Mouse (Mus musculus): ENCODE data around the gene Braf.

The Braf gene

DNA sequence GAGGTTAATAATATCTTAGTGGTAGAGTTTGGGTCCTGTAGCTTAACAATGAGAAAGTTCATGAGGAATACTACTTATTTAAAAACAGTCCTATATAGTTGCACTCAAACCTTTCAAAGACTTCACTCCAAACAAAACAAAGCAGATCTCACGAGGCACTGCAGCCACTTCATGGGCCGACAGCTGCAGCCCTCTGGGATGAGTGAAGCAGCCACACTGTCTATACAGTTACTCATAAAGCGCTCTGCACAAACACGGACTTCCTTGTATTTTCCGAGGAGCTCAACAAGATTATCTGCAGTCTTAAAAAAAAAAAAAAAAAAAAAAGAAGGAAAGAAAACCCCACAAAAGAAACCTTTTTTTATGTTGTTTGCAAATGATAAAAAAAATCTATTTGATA is 117.9 kb downstream of the Braf start:
- no peak for DNase-seq (ENCODE audit: low read depth, low spot score)

DNA sequence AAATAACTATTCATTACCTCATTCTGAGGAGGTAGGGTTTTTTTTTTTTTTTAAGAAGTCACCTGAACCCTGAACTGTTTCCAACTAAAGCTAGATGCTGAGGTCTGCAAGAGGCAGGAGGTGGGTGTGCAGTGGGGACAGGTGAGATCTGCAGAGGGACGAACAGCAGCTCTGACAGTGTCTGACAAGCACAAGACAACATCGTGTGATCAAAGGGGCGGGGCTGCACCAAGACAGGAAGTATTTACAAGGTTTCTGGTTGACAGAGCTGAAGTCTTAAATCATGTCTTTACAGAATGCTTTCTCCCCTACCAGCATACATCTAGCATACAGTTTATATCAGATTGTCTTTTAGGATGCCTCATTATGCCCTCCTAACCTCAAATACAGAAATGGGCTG is 118.4 kb downstream of the Braf start:
- DNase-seq (ENCODE audit: low read depth, low spot score) = no peak

DNA sequence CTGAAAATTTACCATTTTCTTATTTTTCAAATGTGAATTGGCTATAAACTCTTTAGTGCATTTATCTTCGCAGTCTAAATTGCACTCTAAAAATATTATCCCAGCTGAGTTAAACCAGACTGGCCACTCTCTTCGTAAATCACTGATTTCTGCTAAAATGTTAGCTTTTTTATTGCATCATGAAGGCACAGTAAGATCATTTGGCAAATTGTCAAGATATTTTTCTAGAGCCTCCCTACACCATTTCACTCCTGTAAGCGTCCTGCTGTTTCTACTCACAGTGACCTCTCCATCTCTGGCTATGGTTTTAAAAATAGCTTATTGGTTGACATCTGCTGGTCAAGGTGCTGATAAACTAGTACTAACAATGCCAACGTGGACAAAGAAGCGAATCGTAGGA is 119.2 kb downstream of the Braf start:
- no peak for DNase-seq (ENCODE audit: low read depth, low spot score)

DNA sequence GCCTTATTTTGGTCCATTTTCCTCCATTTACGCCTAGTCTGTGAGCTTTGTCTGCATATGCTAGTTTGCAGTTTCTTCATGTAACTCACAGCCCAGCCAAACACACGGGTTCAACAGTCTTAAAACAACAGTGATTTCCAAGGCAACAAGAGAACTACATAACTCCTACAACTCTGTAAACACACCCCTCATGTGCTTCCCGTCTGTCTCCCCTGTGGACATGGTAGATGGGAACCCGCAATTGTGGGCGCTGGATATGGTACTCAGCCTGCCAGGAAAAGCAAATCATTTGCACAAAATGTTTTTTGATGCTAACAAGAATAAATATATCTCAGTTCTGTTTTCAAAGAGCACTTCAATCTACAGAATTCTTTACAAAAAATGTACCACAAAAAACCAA is 120.7 kb downstream of the Braf start:
- DNase-seq (ENCODE audit: low read depth, low spot score) = no peak

DNA sequence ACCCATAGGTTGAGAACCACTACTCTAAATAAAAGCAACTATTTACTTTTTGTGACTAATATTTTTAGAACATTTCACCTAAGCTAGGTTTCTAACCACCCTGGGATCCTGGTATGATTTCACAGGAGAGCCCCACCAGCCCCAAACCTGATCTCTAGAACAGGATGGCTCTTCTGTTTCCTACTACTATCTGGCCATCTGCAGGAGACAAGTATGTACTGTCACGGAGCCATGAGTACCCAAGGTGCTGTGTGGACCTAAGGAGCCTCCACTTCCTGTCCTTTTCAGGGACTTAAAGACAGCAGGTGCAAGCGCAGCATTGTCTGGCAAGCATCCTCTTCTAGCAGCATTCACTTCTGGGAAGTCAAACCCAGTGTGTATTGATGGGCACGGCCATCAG is 123.4 kb downstream of the Braf start:
- DNase-seq (ENCODE audit: low read depth, low spot score) = no peak

DNA sequence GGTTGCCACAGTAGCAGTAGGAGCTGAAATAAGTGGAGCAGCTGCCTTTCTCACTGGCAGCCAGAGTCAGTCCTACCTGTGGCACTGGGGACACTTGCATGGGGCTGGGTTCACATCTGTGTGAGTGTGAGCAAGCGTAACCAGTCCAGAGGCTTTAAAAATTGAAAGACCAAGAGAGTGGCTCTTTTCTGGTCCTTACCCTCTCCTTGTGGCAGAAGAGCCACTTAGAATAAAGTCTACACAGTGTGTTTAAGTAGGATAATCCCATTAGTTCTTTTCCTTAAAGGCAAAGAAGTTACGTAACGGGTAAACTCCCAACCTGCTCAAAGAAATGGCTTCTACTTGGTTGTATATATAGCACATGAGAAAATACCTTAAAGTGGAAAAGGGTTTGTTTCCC is 124.4 kb downstream of the Braf start:
- no peak for DNase-seq (ENCODE audit: low read depth, low spot score)

DNA sequence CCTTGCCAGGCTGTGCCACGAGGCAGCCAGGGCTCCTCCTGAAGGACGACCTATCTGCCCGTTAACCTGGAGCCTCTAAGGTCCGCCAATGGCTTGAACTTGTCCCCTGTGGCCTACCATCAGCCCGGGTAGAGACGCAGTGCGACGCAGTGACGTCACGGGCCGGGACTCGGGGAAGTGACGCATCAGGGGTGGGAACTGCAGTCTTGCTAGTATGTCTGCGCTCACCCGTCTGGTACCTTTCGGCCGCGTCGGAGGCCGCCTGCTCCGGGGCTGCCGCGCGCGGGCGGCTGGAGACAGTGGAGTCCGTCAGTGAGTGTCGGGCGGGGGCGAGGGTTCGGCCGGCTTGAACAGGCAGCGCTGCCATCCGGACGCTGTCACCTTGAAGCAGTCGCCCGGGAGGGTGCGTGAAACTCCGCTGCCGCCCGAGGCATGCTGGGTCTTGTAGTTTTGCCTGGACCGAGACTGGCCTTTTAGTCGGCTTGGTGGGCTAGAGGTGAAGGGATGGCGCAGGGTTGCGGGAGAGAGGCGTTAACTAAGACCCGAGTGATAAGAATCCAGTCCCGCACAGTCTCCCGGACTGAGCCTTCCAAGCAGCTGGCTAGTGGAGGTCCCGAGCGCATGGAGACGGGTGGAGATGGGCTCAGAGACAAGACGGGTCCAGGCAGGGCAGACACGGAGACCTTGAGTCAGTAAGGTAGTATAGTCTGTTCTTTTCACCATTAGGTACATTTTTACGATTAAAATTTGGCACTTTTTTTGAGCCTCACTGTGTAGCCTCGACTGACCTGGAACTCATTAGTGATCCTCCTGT is 132.7 kb downstream of the Braf start, which contains the start of gene Ndufb2:
Gene Ndufb2 (plus strand): TSS at position 174 of the 814 bp plus-strand sequence.
- DNase-seq (ENCODE audit: low read depth, low spot score) = peak; percentile 94

DNA sequence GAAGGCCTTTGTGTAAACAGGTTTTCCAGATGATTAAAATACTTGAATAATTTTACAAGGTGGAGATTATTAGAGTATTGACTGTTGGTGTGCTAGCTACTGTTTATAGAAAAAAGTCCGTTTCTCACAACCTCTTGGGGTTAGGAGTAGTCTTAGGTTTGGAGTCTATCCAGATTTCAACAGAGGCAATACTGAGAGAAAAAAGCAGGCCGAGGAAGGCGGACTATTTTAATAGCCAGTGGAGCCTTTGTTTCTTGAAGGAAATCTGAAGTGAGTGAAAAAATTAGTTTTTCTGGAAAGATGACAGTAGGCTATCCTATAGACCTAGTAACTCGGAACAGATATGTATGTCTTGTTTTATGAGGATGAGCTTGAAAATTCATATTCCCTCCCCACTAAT is 133.8 kb downstream of the Braf start:
- no peak for DNase-seq (ENCODE audit: low read depth, low spot score)

DNA sequence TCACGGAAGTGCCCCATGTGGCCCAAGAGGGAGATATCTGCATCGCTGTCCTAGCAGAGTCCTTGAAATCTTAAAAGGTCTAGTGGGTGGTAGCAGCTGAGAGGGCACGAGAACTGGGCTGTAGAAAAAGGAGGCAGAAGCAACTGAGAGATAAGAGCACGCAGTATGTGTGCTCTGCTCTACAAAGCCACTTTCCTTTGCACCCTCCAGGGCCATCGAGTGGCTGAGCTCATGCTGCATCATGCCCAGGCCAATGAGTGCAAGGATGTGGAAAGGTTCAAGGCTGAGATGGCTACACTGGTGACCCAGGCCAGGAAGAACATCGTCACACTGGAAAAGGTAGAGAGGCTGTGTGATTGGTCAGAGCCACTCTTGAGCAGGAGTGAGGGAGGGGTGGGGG is 139.7 kb downstream of the Braf start, which contains the start of gene Gm42420:
Gene Gm42420 (plus strand): TSS at position 237 of the 400 bp plus-strand sequence.
- DNase-seq (ENCODE audit: low read depth, low spot score) = no peak

DNA sequence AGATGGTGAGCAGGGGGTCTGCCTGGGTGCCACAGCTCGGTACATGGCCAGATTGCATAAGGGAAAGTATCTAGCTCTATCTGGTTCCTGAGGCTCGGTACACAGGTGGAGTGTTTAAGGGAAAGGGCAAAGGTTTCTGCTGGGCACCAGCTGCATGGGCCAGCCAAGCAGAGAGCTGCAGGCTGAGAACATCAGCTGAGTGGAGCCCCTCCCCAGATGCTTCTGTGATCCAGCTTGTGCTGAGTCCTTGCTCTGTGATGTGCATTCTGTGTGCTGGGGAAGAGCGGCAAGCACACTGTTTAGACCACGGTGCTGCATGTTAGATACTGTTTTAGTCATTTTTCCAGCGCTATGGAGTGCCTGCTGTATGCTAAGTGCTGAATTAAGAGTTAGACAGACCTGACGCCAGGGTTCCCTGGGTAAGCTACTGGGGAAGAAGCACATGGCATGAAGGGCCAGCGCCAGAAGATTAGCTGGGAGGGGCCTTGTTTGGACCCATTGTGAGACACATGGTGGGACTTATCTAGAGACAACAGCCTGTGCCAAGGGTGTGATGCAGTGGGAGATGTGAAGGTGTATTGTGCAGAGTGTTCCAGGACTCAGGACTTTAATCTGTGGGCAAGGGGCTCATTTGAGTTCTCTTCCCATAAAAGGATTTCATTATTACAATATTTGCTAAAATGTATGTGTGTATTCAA is 144.0 kb downstream of the Braf start:
- DNase-seq (ENCODE audit: low read depth, low spot score) = no peak

DNA sequence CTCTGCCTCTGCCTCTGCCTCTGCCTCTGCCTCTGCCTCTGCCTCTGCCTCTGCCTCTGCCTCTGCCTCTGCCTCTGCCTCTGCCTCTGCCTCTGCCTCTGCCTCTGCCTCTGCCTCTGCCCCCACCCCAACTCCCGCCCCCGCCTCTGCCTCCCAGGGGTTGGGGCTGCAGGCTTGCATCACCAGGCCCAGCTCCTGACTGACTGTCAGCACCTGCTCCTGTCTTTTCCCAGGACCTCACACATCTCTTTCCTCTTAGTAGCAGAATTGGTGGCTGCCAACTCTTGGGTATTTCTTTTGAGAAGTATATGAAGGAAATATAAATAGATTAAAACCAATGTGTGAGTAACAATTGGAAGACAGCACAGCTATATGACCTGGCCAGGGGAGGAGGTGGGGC is 144.7 kb downstream of the Braf start:
- DNase-seq (ENCODE audit: low read depth, low spot score) = no peak

DNA sequence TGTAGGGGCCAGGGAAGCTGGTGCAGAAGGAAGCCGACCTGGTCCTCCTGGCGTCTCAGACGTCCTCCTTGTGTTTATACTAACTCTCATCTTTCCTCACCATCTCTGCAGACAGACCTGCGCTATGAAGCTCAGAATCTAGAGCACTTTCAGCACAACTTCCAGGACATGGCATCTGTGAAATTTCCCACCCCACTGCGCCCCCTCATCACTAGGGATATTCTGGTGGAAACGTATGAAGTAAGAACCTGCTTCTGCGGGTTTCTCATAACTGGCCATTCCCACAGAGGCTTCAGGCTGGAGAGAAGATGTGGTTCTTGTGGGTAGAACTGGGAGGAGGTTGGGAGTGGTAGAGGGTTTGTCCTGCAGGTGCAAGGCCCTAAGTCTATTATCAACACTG is 145.7 kb downstream of the Braf start:
- no peak for DNase-seq (ENCODE audit: low read depth, low spot score)

DNA sequence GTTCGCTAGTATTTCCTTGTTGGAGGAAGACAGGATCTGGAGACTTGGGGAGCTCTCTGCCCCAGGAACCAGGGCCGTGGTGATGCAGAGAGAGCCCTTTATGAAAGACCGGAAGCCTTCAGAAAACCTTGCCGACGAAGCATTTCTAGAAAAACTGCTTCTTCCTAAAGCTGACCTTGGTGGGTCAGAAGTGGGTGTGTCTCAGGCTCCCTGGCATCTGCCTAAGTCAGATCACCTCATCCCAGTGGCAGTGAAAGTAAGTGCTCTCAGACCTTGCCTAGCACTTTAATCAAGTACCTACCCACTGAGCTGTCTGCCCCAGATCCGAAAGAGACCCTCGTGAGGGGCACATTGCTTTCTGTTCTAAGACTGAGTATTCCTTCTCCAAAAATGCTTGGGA is 150.3 kb downstream of the Braf start:
- DNase-seq (ENCODE audit: low read depth, low spot score) = no peak

DNA sequence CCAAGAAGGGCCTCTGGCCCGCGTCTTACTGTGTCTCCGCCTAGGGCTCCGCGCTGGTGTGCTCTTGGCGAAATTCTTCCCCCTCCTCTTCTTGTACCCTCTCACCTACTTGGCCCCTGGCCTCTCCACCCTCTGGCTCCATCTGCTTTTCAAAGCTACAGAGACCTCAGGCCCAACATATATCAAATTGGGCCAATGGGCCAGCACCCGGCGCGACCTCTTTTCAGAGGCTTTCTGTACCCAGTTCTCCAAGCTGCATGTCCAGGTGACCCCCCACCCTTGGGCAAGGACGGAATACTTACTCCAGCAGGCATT is 150.8 kb downstream of the Braf start:
- no peak for DNase-seq (ENCODE audit: low read depth, low spot score)

DNA sequence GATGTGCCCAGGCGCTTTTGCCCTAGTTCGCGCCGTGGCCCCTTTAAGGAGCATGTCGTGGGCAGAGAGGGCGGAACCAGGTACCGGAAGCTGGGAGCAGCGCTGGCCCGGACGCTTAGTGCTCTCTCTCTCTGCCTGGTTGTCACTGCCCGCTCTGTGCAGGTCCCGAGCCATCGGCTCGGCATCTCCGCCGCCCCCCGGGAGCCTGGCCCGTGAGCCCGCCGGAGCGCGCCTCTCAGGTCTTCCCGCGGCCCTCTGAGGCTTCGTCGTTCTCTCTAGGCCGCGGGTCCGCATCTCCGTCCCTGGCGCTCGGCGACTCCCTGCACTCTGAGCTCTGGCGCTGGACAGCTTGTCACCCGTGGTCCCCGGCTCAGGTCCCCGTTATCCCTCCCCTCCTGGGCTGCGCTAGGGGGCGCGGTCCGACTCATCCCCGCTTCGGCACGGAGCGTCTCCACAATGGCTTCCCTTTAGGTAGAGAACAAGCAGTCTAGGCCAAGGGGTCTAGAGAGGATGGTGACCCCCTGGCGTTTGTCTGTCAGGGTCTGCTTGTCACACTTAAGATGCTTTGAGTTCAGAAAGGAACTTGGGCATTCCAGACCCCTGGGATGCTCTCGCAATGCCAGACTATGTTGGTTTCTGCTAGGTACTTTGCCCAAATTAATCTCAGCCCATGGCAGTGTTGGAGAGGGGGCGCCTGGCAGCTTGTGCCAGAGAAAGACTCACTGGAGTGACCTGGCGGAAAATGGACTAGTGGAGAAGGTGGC is 151.3 kb downstream of the Braf start, which contains the start of gene Adck2:
Gene Adck2 (plus strand): TSS at position 83 of the 764 bp plus-strand sequence.
- peak; percentile 82 for DNase-seq (ENCODE audit: low read depth, low spot score)

DNA sequence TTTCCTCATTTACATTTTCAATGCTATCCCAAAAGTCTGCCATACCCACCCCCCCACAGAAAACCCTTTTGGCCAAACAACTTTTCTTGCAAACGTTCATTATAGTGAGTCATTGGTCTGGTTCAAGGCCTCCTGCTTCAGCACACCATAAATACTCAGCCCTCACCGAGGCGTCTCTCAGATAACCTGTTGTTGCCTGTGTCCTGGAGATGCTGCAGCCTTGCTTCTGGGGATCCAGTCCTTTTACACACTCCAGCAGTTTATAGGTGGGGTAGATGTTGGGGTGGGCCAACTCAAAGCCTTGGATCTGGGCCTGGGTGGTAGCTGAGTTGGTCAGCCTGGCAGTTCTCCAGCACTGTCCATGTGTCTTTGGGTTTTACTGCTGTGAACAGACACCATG is 154.8 kb downstream of the Braf start:
- DNase-seq (ENCODE audit: low read depth, low spot score) = no peak

DNA sequence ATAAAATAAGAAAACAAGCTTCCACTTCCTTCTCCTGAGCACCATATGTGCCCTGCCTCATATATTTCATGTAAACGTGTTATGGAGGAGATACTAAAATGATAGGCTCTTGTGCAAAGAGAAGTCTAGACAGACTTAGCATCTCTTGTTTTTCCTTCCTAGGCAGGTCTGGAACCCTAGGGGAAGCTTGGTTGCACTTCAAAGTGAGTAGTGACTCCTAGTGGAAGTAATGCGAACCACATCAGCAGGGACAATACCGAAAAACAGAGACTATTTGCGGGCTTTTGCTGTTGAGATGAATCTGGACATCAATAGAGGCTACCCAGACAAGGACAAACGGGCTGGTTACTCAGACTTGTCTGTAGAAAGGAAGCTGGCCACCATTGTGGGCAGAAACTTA is 157.7 kb downstream of the Braf start:
- peak; percentile 72 for DNase-seq (ENCODE audit: low read depth, low spot score)

DNA sequence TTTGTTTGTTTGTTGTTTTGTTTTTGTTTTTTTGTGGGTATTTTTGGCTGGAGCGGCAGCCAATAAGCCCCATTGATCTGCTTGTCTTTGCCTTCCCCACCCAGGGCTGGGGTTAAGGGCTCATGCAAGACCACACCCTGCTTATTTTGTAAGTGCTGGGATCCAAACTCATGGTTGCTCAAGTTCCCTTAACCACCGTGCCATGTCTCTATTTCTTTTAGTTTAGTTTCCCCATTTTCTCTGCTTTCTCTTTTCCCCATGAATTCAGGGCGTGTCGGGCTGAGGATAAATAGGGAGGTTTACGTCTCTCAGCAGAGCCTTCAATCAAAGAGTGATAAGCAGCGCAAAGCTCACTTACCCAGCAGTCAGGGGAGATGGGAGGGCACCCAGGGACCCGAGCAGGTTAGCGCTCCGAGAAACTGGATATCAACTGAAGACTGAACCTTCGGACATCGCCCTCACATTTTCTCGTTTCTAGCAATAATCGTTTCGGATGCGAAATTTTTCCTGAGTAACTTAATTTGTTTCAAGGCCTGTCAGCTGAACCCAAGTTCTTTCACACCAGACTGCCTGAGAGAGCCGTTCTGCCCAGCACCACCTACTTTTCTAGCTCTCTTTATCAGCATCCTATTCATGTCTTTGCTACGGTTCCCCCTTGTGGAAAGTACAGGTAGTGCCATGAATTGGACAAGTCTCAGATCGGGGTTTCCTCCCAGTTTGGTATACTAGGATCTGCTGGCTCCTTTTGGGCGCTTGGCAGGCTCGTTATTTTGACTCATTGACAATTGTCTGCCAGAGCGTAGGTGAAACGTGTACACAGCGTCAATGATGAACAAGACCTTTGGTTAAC is 162.9 kb downstream of the Braf start:
- DNase-seq (ENCODE audit: low read depth, low spot score) = peak; percentile 90

DNA sequence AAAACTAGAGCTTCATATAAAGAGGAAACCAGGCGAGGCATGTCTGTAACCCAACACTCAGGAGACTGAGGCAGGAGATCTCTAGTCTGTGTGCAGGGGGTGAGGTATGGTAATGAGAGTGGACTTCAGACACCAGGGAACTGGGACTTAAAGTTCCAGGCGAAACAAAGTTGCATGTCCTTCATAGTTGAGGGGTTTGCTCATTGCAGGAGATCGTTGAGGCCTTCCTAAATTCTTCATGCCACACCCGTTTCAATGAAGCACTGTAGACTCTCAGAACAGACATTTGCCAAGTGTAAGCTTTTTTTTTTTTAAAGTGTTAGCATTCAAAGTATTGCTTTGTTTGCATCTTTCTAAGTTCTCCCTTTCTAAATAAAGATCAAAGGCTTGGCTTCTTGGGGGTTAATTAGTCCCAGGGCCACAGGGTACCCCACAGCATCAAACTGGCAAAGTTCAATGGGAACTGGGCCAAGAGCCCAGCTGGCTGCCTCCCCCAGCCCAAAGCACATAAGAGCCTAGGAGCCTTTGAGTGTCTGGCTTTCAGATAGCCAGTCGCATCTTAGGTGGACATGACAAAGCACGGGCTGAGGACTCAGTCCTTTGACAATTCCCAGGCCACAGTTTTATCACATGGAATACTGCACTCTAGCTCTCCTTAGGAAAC is 165.9 kb downstream of the Braf start:
- no peak for DNase-seq (ENCODE audit: low read depth, low spot score)

DNA sequence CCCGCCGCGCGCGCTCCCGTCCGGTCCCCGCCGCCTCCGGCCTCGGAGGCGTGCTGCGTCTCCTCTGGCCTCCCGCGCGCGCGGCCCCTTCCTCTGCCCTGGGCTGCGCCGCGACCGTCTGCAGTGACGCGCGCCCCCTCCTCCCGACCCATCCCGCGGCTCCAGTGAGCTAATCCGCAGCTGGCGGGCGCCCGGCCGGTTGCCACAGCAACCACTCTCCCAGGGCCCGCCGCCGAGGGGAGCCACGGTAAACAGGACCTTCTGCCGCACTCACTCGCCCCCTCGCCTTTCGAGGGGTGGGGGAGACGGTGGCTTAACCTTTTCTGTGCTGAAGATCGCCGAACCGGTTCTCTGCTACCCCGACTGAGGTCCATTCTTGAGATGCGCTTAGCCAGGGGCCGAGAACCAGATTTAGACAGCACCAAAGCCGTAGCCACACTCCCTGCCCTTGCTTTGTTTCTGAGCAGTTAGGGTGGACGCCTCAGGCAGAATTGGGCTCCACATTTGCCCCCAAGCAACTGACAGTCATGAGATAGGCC is 167.5 kb downstream of the Braf start, which contains the start of gene Dennd2a:
Gene Dennd2a (minus strand): TSS at position 145 of the 539 bp plus-strand sequence.
- peak; percentile 93 for DNase-seq (ENCODE audit: low read depth, low spot score)

Data from mesoderm, embryonic 11.5 days (tissue).